Mouse (Mus musculus) ovary, adult 18-20 months (tissue): ENCODE data around the gene Vgll3.

Experiments used
- DNase-seq: peaks from one replicate; pipeline ENCODE4 v3.0.0; 2022; ENCODE audit warnings: low spot score, mixed read lengths

Gene Vgll3

GRCm38 (mm10) chr16:65814918-65815881 lies at the start of gene Vgll3:
Gene Vgll3 (plus strand): TSS chr16:65815257.
- peak; percentile 72 for DNase-seq

GRCm38 (mm10) chr16:65765976-65766375 lies 49.1 kb upstream of the Vgll3 start:
- DNase-seq = no peak

- DNase-seq = no peak
These were observed 29.1 kb upstream of the Vgll3 start for GRCm38 (mm10) chr16:65785959-65786358.

- no peak for DNase-seq
These were observed 1.0 kb downstream of the Vgll3 start for GRCm38 (mm10) chr16:65816059-65816458.

- no peak for DNase-seq
These were observed 3.7 kb downstream of the Vgll3 start for GRCm38 (mm10) chr16:65818779-65819178.

GRCm38 (mm10) chr16:65820803-65821202 lies 5.7 kb downstream of the Vgll3 start:
- DNase-seq = no peak

- no peak for DNase-seq
These were observed 8.7 kb downstream of the Vgll3 start for GRCm38 (mm10) chr16:65823721-65824120.

- DNase-seq = no peak
These were observed 13.1 kb downstream of the Vgll3 start for GRCm38 (mm10) chr16:65828141-65828565.

GRCm38 (mm10) chr16:65829096-65829495 lies 14.0 kb downstream of the Vgll3 start:
- no peak for DNase-seq

GRCm38 (mm10) chr16:65834721-65835120 lies 19.7 kb downstream of the Vgll3 start:
- no peak for DNase-seq

- DNase-seq = no peak
These were observed 35.1 kb downstream of the Vgll3 start for GRCm38 (mm10) chr16:65850126-65850525.

- no peak for DNase-seq
These were observed 49.4 kb downstream of the Vgll3 start for GRCm38 (mm10) chr16:65864471-65864870.

- DNase-seq = no peak
These were observed 52.9 kb downstream of the Vgll3 start for GRCm38 (mm10) chr16:65867927-65868326.

- DNase-seq = no peak
These were observed 53.9 kb downstream of the Vgll3 start for GRCm38 (mm10) chr16:65868933-65869332.

- no peak for DNase-seq
These were observed 73.9 kb downstream of the Vgll3 start for GRCm38 (mm10) chr16:65888940-65889339.
